Mouse (Mus musculus) heart, embryonic 13.5 days (tissue): ENCODE results near the gene Gpx3. TPM values are rescaled to one million over a fixed set of nuclear protein-coding genes. Genes with fewer than 3 reads are reported as not detected.
A peak's percentile ranks its signal among the peaks of the same experiment; 100 is the strongest.

Experiments
- ATAC-seq: fragments of 200-750 bp; cut with Nextera tagmentation; 2 replicates; pipeline ENCODE4 v1.8.0; 2017; ENCODE audit warnings: moderate TSS enrichment; ENCODE audit not compliant: insufficient number of reproducible peaks, low FRiP score, low TSS enrichment; ENCODE audit errors: extremely low read depth
- H3K27ac ChIP-seq: fragments of 300-500 bp; sonication (generic); replicated peaks from 2 replicates; pipeline ENCODE4 v1.5.1; 2015; ENCODE audit warnings: moderate library complexity, mild to moderate bottlenecking, inconsistent platforms
- H3K27me3 ChIP-seq: fragments of 300-500 bp; sonication (generic); replicated peaks from 2 replicates; pipeline ENCODE4 v1.6.1; 2015; ENCODE audit warnings: mild to moderate bottlenecking, inconsistent platforms
- H3K36me3 ChIP-seq: fragments of 300-500 bp; sonication (generic); 2 replicates; pipeline ENCODE4 v1.6.1; 2015; ENCODE audit warnings: mild to moderate bottlenecking, inconsistent platforms
- H3K4me1 ChIP-seq: fragments of 300-500 bp; sonication (generic); 2 replicates; pipeline ENCODE4 v1.6.1; 2015; ENCODE audit warnings: inconsistent platforms
- H3K4me2 ChIP-seq: fragments of 300-500 bp; sonication (generic); 2 replicates; pipeline ENCODE4 v1.6.1; 2015; ENCODE audit warnings: inconsistent platforms, mild to moderate bottlenecking, moderate library complexity
- H3K4me3 ChIP-seq: fragments of 300-500 bp; sonication (generic); 2 replicates; pipeline ENCODE4 v1.5.1; 2015; ENCODE audit warnings: moderate library complexity, mild to moderate bottlenecking, inconsistent platforms
- H3K9ac ChIP-seq: fragments of 300-500 bp; sonication (generic); 2 replicates; pipeline ENCODE4 v1.6.1; 2015; ENCODE audit warnings: inconsistent platforms, mild to moderate bottlenecking, moderate library complexity
- H3K9me3 ChIP-seq: fragments of 300-500 bp; sonication (generic); 2 replicates; pipeline ENCODE4 v1.6.1; 2016; ENCODE audit warnings: inconsistent platforms
- WGBS: fragments of 180-500 bp; shearing (Covaris S2); methylation state at CpG from one replicate; pipeline ENCODE4 v1.1.7; 2015; ENCODE audit warnings: mixed read lengths; 5-methylcytosine and 5-hydroxymethylcytosine counted together
- polyA plus RNA-seq: library from polyadenylated mRNA; unstranded; fragments of >200 nt; fragmentation: Nextera tagmentation; extraction: Ambion mirVana; gene quantifications from 2 replicates; pipeline ENCODE4 v1.2.1, GENCODE M21; 2015

Gpx3 gene
- polyA plus RNA-seq, 1 experiment from 2014 or later: 1,129 TPM

- peak overlapping the region; percentile 88 for H3K4me2 ChIP-seq
- H3K9ac ChIP-seq: peak overlapping the region; percentile 85
Observed at GRCm38 (mm10) chr11:54903940-54904706, 1.9 kb downstream of the Gpx3 start.

GRCm38 (mm10) chr11:54905086-54905485 lies 2.8 kb downstream of the Gpx3 start:
- H3K4me3 ChIP-seq: no peak overlapping the region
- peaks cover 32% of the 10 kb centered on the region for H3K36me3 ChIP-seq
- WGBS: 78% methylated on average over 3 of the region's 3 CpGs
- no peak for ATAC-seq
- no peaks in the 10 kb centered on the region for H3K9me3 ChIP-seq
- peaks cover 45% of the 10 kb centered on the region for H3K4me1 ChIP-seq
- peak overlapping the region; percentile 80 for H3K27ac ChIP-seq
- no peaks in the 10 kb centered on the region for H3K27me3 ChIP-seq
- no peak overlapping the region for H3K4me2 ChIP-seq
- H3K9ac ChIP-seq: peak overlapping the region; percentile 21; the same call in 1 of the 2 replicates

More at GRCm38 (mm10) chr11:54903940-54904706, 1.9 kb downstream of the Gpx3 start:
- H3K27ac ChIP-seq: peak overlapping the region; percentile 80
- H3K36me3 ChIP-seq: peaks cover 23% of the 10 kb centered on the region
- H3K27me3 ChIP-seq: no peaks in the 10 kb centered on the region
- H3K4me1 ChIP-seq: peaks cover 45% of the 10 kb centered on the region
- H3K4me3 ChIP-seq: peak overlapping the region; percentile 75
- 0 out of 2 replicates have a peak, but pooled peaks have one; percentile 43 for ATAC-seq
- no peaks in the 10 kb centered on the region for H3K9me3 ChIP-seq
- 26% methylated on average over 4 of the region's 4 CpGs for WGBS

GRCm38 (mm10) chr11:54905931-54906330 lies 3.7 kb downstream of the Gpx3 start:
- H3K27ac ChIP-seq: peak overlapping the region; percentile 44
- no peak for ATAC-seq
- H3K4me1 ChIP-seq: peaks cover 45% of the 10 kb centered on the region

GRCm38 (mm10) chr11:54906466-54906865 lies 4.2 kb downstream of the Gpx3 start:
- WGBS: 39% methylated on average over 4 of the region's 4 CpGs

More at GRCm38 (mm10) chr11:54905931-54906330, 3.7 kb downstream of the Gpx3 start:
- H3K36me3 ChIP-seq: peaks cover 41% of the 10 kb centered on the region
- peak overlapping the region; percentile 59 for H3K9ac ChIP-seq
- 34% methylated on average over 4 of the region's 4 CpGs for WGBS
- H3K27me3 ChIP-seq: no peaks in the 10 kb centered on the region
- H3K4me3 ChIP-seq: no peak overlapping the region
- H3K9me3 ChIP-seq: no peaks in the 10 kb centered on the region
- 0 out of 2 replicates have a peak overlapping the region, but pooled peaks have one; percentile 5 for H3K4me2 ChIP-seq

GRCm38 (mm10) chr11:54907259-54907658 lies 5.0 kb downstream of the Gpx3 start:
- no peak for ATAC-seq
- Histone ChIP-seq H3K4me3 (no peak overlapping the region), H3K9me3 (no peaks in the 10 kb centered on the region), H3K27me3 (no peaks in the 10 kb centered on the region), H3K36me3 (peaks cover 54% of the 10 kb centered on the region), H3K4me2 (no peak overlapping the region), H3K4me1 (peaks cover 44% of the 10 kb centered on the region), H3K9ac (no peak overlapping the region), H3K27ac (no peak overlapping the region)
- 90% methylated on average over 5 of the region's 5 CpGs for WGBS

More at GRCm38 (mm10) chr11:54906466-54906865, 4.2 kb downstream of the Gpx3 start:
- no peak overlapping the region for H3K4me3 ChIP-seq
- H3K36me3 ChIP-seq: peaks cover 46% of the 10 kb centered on the region
- no peak for ATAC-seq
- no peaks in the 10 kb centered on the region for H3K27me3 ChIP-seq
- H3K27ac ChIP-seq: peak overlapping the region; percentile 44
- 0 out of 2 replicates have a peak overlapping the region, but pooled peaks have one; percentile 12 for H3K4me2 ChIP-seq
- no peaks in the 10 kb centered on the region for H3K9me3 ChIP-seq
- H3K4me1 ChIP-seq: peaks cover 45% of the 10 kb centered on the region
- peak overlapping the region; percentile 59 for H3K9ac ChIP-seq

- H3K4me2 ChIP-seq: no peak overlapping the region
- no peak overlapping the region for H3K4me3 ChIP-seq
- peaks cover 27% of the 10 kb centered on the region for H3K4me1 ChIP-seq
- H3K9me3 ChIP-seq: no peaks in the 10 kb centered on the region
- no peak for ATAC-seq
- H3K27me3 ChIP-seq: no peaks in the 10 kb centered on the region
- peaks cover 74% of the 10 kb centered on the region for H3K36me3 ChIP-seq
- H3K27ac ChIP-seq: no peak overlapping the region
- 80% methylated on average over 11 of the region's 11 CpGs for WGBS
- H3K9ac ChIP-seq: no peak overlapping the region
Observed at GRCm38 (mm10) chr11:54909273-54909672, 7.0 kb downstream of the Gpx3 start.

GRCm38 (mm10) chr11:54910081-54910665 lies 7.9 kb downstream of the Gpx3 start:
- WGBS: 77% methylated on average over 12 of the region's 12 CpGs
- H3K27ac ChIP-seq: no peak overlapping the region
- no peak overlapping the region for H3K9ac ChIP-seq
- H3K4me1 ChIP-seq: peaks cover 18% of the 10 kb centered on the region
- H3K4me3 ChIP-seq: no peak overlapping the region
- H3K9me3 ChIP-seq: no peaks in the 10 kb centered on the region
- H3K36me3 ChIP-seq: peaks cover 83% of the 10 kb centered on the region
- no peak overlapping the region for H3K4me2 ChIP-seq
- ATAC-seq: no peak
- H3K27me3 ChIP-seq: no peaks in the 10 kb centered on the region

GRCm38 (mm10) chr11:54911201-54911600 lies 8.9 kb downstream of the Gpx3 start:
- Histone ChIP-seq H3K4me3 (no peak overlapping the region), H3K27ac (no peak overlapping the region), H3K4me2 (no peak overlapping the region), H3K9ac (no peak overlapping the region), H3K36me3 (peaks cover 93% of the 10 kb centered on the region), H3K27me3 (no peaks in the 10 kb centered on the region), H3K4me1 (peaks cover 10% of the 10 kb centered on the region), H3K9me3 (no peaks in the 10 kb centered on the region)
- 82% methylated on average over 3 of the region's 3 CpGs for WGBS
- ATAC-seq: no peak

GRCm38 (mm10) chr11:54911671-54912502 lies 9.6 kb downstream of the Gpx3 start:
- H3K9ac ChIP-seq: no peak overlapping the region
- H3K27ac ChIP-seq: no peak overlapping the region
- no peak overlapping the region for H3K4me3 ChIP-seq
- WGBS: 79% methylated on average over 7 of the region's 7 CpGs
- peaks cover 99% of the 10 kb centered on the region for H3K36me3 ChIP-seq
- peaks cover 3% of the 10 kb centered on the region; the same call in 1 of the 2 replicates for H3K4me1 ChIP-seq
- ATAC-seq: no peak
- H3K4me2 ChIP-seq: no peak overlapping the region
- H3K27me3 ChIP-seq: no peaks in the 10 kb centered on the region
- H3K9me3 ChIP-seq: no peaks in the 10 kb centered on the region

- peaks cover 3% of the 10 kb centered on the region; the same call in 1 of the 2 replicates for H3K4me1 ChIP-seq
- H3K36me3 ChIP-seq: peaks cover 99% of the 10 kb centered on the region
- H3K27ac ChIP-seq: no peak overlapping the region
- no peak for ATAC-seq
- H3K4me3 ChIP-seq: no peak overlapping the region
- H3K9me3 ChIP-seq: no peaks in the 10 kb centered on the region
- no peak overlapping the region for H3K4me2 ChIP-seq
- 72% methylated on average over 9 of the region's 9 CpGs for WGBS
- no peak overlapping the region for H3K9ac ChIP-seq
- H3K27me3 ChIP-seq: no peaks in the 10 kb centered on the region
Observed at GRCm38 (mm10) chr11:54912503-54913316, 10.5 kb downstream of the Gpx3 start.
